Mouse (Mus musculus) right cerebral cortex, postnatal 10 days (tissue): ENCODE measurements at regions not wholly inside any gene's neighbourhood (a gene's known extent, or its start where the extent isn't known, plus 50 kb on each side); places are given as distances from the start of the nearest gene placed in this dataset.
A peak's percentile ranks its signal among the peaks of the same experiment; 100 is the strongest.

Experiments
- DNase-seq, 2 experiments: peaks; one replicate each; pipeline ENCODE4 v3.0.0; 2021; ENCODE audit warnings: low spot score in 2 of 2

- DNase-seq = no peak
Observed at GRCm38 (mm10) chr4:124178401-124179018, 260.7 kb upstream of the 4930535I16Rik start.

- peak; percentile 55 to 71 for DNase-seq
Observed at GRCm38 (mm10) chr4:124175531-124175930, 257.7 kb upstream of the 4930535I16Rik start.

GRCm38 (mm10) chr4:124154627-124155026 lies 236.8 kb upstream of the 4930535I16Rik start:
- no peak for DNase-seq

- DNase-seq = no peak
Observed at GRCm38 (mm10) chr4:124149771-124150451, 232.1 kb upstream of the 4930535I16Rik start.

- DNase-seq = no peak
Observed at GRCm38 (mm10) chr4:124149037-124149436, 231.2 kb upstream of the 4930535I16Rik start.

GRCm38 (mm10) chr4:124147276-124147675 lies 229.5 kb upstream of the 4930535I16Rik start:
- DNase-seq = no peak

GRCm38 (mm10) chr4:124146135-124146534 lies 228.3 kb upstream of the 4930535I16Rik start:
- DNase-seq = peak; percentile 30 to 33

GRCm38 (mm10) chr4:124143630-124144029 lies 225.8 kb upstream of the 4930535I16Rik start:
- DNase-seq = no peak

- DNase-seq = peak; percentile 59 to 76
Observed at GRCm38 (mm10) chr4:124143226-124143625, 225.4 kb upstream of the 4930535I16Rik start.

- peak; percentile 93 to 96 for DNase-seq
Observed at GRCm38 (mm10) chr4:124142083-124142482, 224.3 kb upstream of the 4930535I16Rik start.

- DNase-seq = peak; percentile 69 to 78
Observed at GRCm38 (mm10) chr4:124135165-124135470, 217.3 kb upstream of the 4930535I16Rik start.

GRCm38 (mm10) chr4:124134341-124135164 lies 216.7 kb upstream of the 4930535I16Rik start:
- no peak for DNase-seq

- no peak for DNase-seq
Observed at GRCm38 (mm10) chr4:124130946-124131345, 213.1 kb upstream of the 4930535I16Rik start.

- no peak for DNase-seq
Observed at GRCm38 (mm10) chr4:124126258-124126657, 208.4 kb upstream of the 4930535I16Rik start.

GRCm38 (mm10) chr4:124120334-124120733 lies 202.5 kb upstream of the 4930535I16Rik start:
- DNase-seq = no peak

- DNase-seq = no peak
Observed at GRCm38 (mm10) chr4:124113856-124114345, 196.1 kb upstream of the 4930535I16Rik start.

- no peak for DNase-seq
Observed at GRCm38 (mm10) chr4:124110705-124111104, 192.9 kb upstream of the 4930535I16Rik start.

GRCm38 (mm10) chr4:124109371-124109770 lies 191.5 kb upstream of the 4930535I16Rik start:
- peak; percentile 45 to 59 for DNase-seq

GRCm38 (mm10) chr4:124102684-124103083 lies 184.9 kb upstream of the 4930535I16Rik start:
- no peak for DNase-seq

- DNase-seq = no peak
Observed at GRCm38 (mm10) chr4:124086801-124087200, 169.0 kb upstream of the 4930535I16Rik start.

- DNase-seq = no peak
Observed at GRCm38 (mm10) chr4:124086254-124086653, 168.4 kb upstream of the 4930535I16Rik start.

- no peak for DNase-seq
Observed at GRCm38 (mm10) chr4:124079603-124080002, 161.8 kb upstream of the 4930535I16Rik start.
